Mouse (Mus musculus) E14TG2a.4 (cell line): ENCODE data around the gene Mss51.
A peak's percentile ranks its signal among the peaks of the same experiment; 100 is the strongest.

Experiments used
- H3K27me3 ChIP-seq: 2 replicates; pipeline ENCODE4 v1.6.1; 2014; ENCODE audit warnings: low read length, control low read depth; ENCODE audit not compliant: insufficient read depth
- H3K36me3 ChIP-seq: 2 replicates; pipeline ENCODE4 v1.6.1; 2014; ENCODE audit warnings: low read length, control low read depth; ENCODE audit not compliant: insufficient read depth
- H3K4me1 ChIP-seq: replicated peaks from 2 replicates; pipeline ENCODE4 v1.6.1; 2014; ENCODE audit warnings: low read depth, low read length, control low read depth
- H3K4me3 ChIP-seq: replicated peaks from 2 replicates; pipeline ENCODE4 v1.5.1; 2014; ENCODE audit warnings: mild to moderate bottlenecking, low read length
- H3K9me3 ChIP-seq: 2 replicates; pipeline ENCODE4 v1.6.1; 2014; ENCODE audit warnings: low read length, control low read depth
- CTCF ChIP-seq: conservative IDR thresholded peaks from 2 replicates; pipeline ENCODE4 v1.5.1; 2014; ENCODE audit warnings: low read length
- NANOG ChIP-seq: IDR thresholded peaks from 2 replicates; pipeline ENCODE4 v1.6.1; 2014; ENCODE audit warnings: borderline replicate concordance, low read length, mixed read lengths
- POU5F1 ChIP-seq: IDR thresholded peaks from 2 replicates; pipeline ENCODE4 v1.6.1; 2014; ENCODE audit warnings: low read length, borderline replicate concordance

The Mss51 gene

GRCm38 (mm10) chr14:20496603-20497002 is at the start of gene Mss51:
Gene Mss51, minus strand, starts transcription at chr14:20496901.
- H3K27me3 ChIP-seq: no peaks in the 10 kb centered on the region
- H3K4me3 ChIP-seq: no peak within 1 kb of the TSS
- H3K36me3 ChIP-seq: peaks cover 34% of the 10 kb centered on the region
- no peaks in the 10 kb centered on the region for H3K4me1 ChIP-seq
- no peaks in the 10 kb centered on the region for H3K9me3 ChIP-seq
- no peak for TF ChIP-seq NANOG
- no peak for TF ChIP-seq CTCF
- no peak for TF ChIP-seq POU5F1

- no peaks in the 10 kb centered on the region for H3K9me3 ChIP-seq
- peaks cover 33% of the 10 kb centered on the region for H3K36me3 ChIP-seq
- peaks cover 13% of the 10 kb centered on the region for H3K4me1 ChIP-seq
- H3K27me3 ChIP-seq: no peaks in the 10 kb centered on the region
- H3K4me3 ChIP-seq: peak within 1 kb of the TSS; percentile 94
- TF ChIP-seq POU5F1 (no peak), NANOG (no peak), CTCF (no peak)
Measured at GRCm38 (mm10) chr14:20546415-20546814, 49.7 kb upstream of the Mss51 start, which contains the start of gene Ppp3cb. Gene Ppp3cb, minus strand, starts transcription at chr14:20546573.

- Histone ChIP-seq H3K4me1 (peaks cover 13% of the 10 kb centered on the region), H3K9me3 (no peaks in the 10 kb centered on the region), H3K27me3 (no peaks in the 10 kb centered on the region), H3K36me3 (peaks cover 27% of the 10 kb centered on the region), H3K4me3 (peak overlapping the region; percentile 94)
- TF ChIP-seq CTCF: no peak
- TF ChIP-seq NANOG: no peak
- TF ChIP-seq POU5F1: no peak
Measured at GRCm38 (mm10) chr14:20545529-20546331, 49.0 kb upstream of the Mss51 start.

GRCm38 (mm10) chr14:20544467-20545411 is 48.0 kb upstream of the Mss51 start:
- TF ChIP-seq POU5F1 (no peak), CTCF (no peak), NANOG (no peak)
- H3K4me3 ChIP-seq: peak overlapping the region; percentile 94
- H3K9me3 ChIP-seq: no peaks in the 10 kb centered on the region
- peaks cover 18% of the 10 kb centered on the region for H3K36me3 ChIP-seq
- peaks cover 13% of the 10 kb centered on the region for H3K4me1 ChIP-seq
- H3K27me3 ChIP-seq: no peaks in the 10 kb centered on the region

- TF ChIP-seq CTCF (no peak), POU5F1 (no peak), NANOG (no peak)
- Histone ChIP-seq H3K4me3 (no peak overlapping the region), H3K36me3 (no peaks in the 10 kb centered on the region), H3K4me1 (no peaks in the 10 kb centered on the region), H3K9me3 (no peaks in the 10 kb centered on the region), H3K27me3 (no peaks in the 10 kb centered on the region)
Measured at GRCm38 (mm10) chr14:20529643-20530042, 32.9 kb upstream of the Mss51 start.

GRCm38 (mm10) chr14:20520179-20520578 is 23.5 kb upstream of the Mss51 start:
- TF ChIP-seq POU5F1 (no peak), CTCF (no peak), NANOG (no peak)
- Histone ChIP-seq H3K4me3 (no peak overlapping the region), H3K27me3 (no peaks in the 10 kb centered on the region), H3K4me1 (no peaks in the 10 kb centered on the region), H3K36me3 (peaks cover 9% of the 10 kb centered on the region; the same call in 1 of the 2 replicates), H3K9me3 (no peaks in the 10 kb centered on the region)

- no peaks in the 10 kb centered on the region for H3K4me1 ChIP-seq
- H3K36me3 ChIP-seq: peaks cover 6% of the 10 kb centered on the region; the same call in 1 of the 2 replicates
- H3K27me3 ChIP-seq: no peaks in the 10 kb centered on the region
- H3K9me3 ChIP-seq: no peaks in the 10 kb centered on the region
- no peak overlapping the region for H3K4me3 ChIP-seq
- no peak for TF ChIP-seq NANOG
- TF ChIP-seq CTCF: no peak
- no peak for TF ChIP-seq POU5F1
Measured at GRCm38 (mm10) chr14:20508424-20508823, 11.7 kb upstream of the Mss51 start.

GRCm38 (mm10) chr14:20502966-20503365 is 6.3 kb upstream of the Mss51 start:
- Histone ChIP-seq H3K4me1 (peaks cover 5% of the 10 kb centered on the region; the same call in 1 of the 2 replicates), H3K36me3 (peaks cover 7% of the 10 kb centered on the region), H3K27me3 (no peaks in the 10 kb centered on the region), H3K4me3 (no peak overlapping the region), H3K9me3 (no peaks in the 10 kb centered on the region)
- TF ChIP-seq NANOG: no peak
- TF ChIP-seq POU5F1: no peak
- TF ChIP-seq CTCF: no peak
